ENCODE assay signal across 14 mouse cellular contexts in genomic region chr8:72750266-72750665, GRCm38 (mm10). TPM values are rescaled to one million over a fixed set of nuclear protein-coding genes. Genes with fewer than 3 reads are reported as not detected.
A peak's percentile ranks its signal among the peaks of the same experiment; 100 is the strongest.
DNase-seq lines count a peak whose midpoint lies in the region; ATAC-seq and TF ChIP-seq lines count a peak whose summit lies in the region.
"Had no signal": no experiment of that assay in that cellular context is flagged by ENCODE, and none has a peak within 500 bp of the region (broad histone marks: within the 10 kb centered on the region; RNA-seq: fewer than 3 reads in every experiment).

No protein-coding gene starts in this region.

- no peaks in the 10 kb centered on the region for H3K4me1 ChIP-seq in embryonic facial prominence, embryonic 15.5 days
- no peaks in the 10 kb centered on the region for H3K4me1 ChIP-seq in embryonic facial prominence, embryonic 10.5 days
- no peaks in the 10 kb centered on the region for H3K4me1 ChIP-seq in liver, postnatal 0 days (ENCODE audit: insufficient read depth)
- H3K4me1 ChIP-seq in liver, embryonic 12.5 days = no peaks in the 10 kb centered on the region
- H3K4me1 ChIP-seq in ES-Bruce4 (ENCODE audit: control insufficient read depth, insufficient read depth, low read length) = no peaks in the 10 kb centered on the region
- H3K4me1 ChIP-seq: midbrain, embryonic 15.5 days had no signal

- TF ChIP-seq POLR2A in ES-Bruce4 (IDR thresholded peaks at IDR 0.05; ENCODE audit: insufficient read depth, low read length) = no peak

- TF ChIP-seq CTCF in liver, postnatal 0 days (IDR thresholded peaks at IDR 0.05; ENCODE audit: low read depth) = no peak
- no peak for TF ChIP-seq CTCF in ES-Bruce4 (IDR thresholded peaks at IDR 0.05; ENCODE audit: low read depth, low read length)

- DNase-seq in embryonic facial prominence, embryonic 10.5 days (ENCODE audit: low spot score) = no peak
- DNase-seq in liver, postnatal 0 days = peak; percentile 8
- peak; percentile 1 for DNase-seq in thymus, postnatal 14 days
- DNase-seq in thymus, postnatal 0 days (ENCODE audit: low spot score) = no peak
- DNase-seq: cerebellum, postnatal 36 days; gastrocnemius, adult 2 months; heart, adult 18-20 months; kidney, adult 2 months; lung, postnatal 14 days had no signal

- 0 out of 2 replicates have a peak, but pooled peaks have one; percentile 12 for ATAC-seq in embryonic facial prominence, embryonic 15.5 days (ENCODE audit: insufficient number of reproducible peaks, low FRiP score, low TSS enrichment, low read depth)
- no peak for ATAC-seq in liver, postnatal 0 days
- ATAC-seq in liver, embryonic 12.5 days = no peak
- ATAC-seq: midbrain, embryonic 15.5 days had no signal

- H3K27ac ChIP-seq in embryonic facial prominence, embryonic 15.5 days (replicated peaks) = no peak overlapping the region
- H3K27ac ChIP-seq in embryonic facial prominence, embryonic 10.5 days (replicated peaks) = no peak overlapping the region
- H3K27ac ChIP-seq in liver, postnatal 0 days (ENCODE audit: low read depth) = no peak overlapping the region
- no peak overlapping the region for H3K27ac ChIP-seq in liver, embryonic 12.5 days
- H3K27ac ChIP-seq in ES-Bruce4 (ENCODE audit: insufficient read depth, low read length) = no peak overlapping the region
- H3K27ac ChIP-seq: gastrocnemius, adult 2 months; midbrain, embryonic 15.5 days had no signal

- peaks cover 94% of the 10 kb centered on the region for H3K36me3 ChIP-seq in embryonic facial prominence, embryonic 15.5 days
- peaks cover 98% of the 10 kb centered on the region for H3K36me3 ChIP-seq in embryonic facial prominence, embryonic 10.5 days (replicated peaks)
- peaks cover 80% of the 10 kb centered on the region for H3K36me3 ChIP-seq in liver, postnatal 0 days (replicated peaks; ENCODE audit: insufficient read depth, low read length)
- peaks cover 92% of the 10 kb centered on the region for H3K36me3 ChIP-seq in liver, embryonic 12.5 days
- peaks cover 12% of the 10 kb centered on the region for H3K36me3 ChIP-seq in ES-Bruce4 (ENCODE audit: control insufficient read depth, insufficient read depth, low read length, poor library complexity, severe bottlenecking)

- no peak overlapping the region for H3K4me2 ChIP-seq in embryonic facial prominence, embryonic 15.5 days (replicated peaks)
- H3K4me2 ChIP-seq in liver, postnatal 0 days (ENCODE audit: low read depth, low read length) = no peak overlapping the region
- H3K4me2 ChIP-seq in liver, embryonic 12.5 days = no peak overlapping the region
- H3K4me2 ChIP-seq: midbrain, embryonic 15.5 days had no signal

- no peak for TF ChIP-seq EP300 in liver, postnatal 0 days (IDR thresholded peaks at IDR 0.05; ENCODE audit: low read depth)
- no peak for TF ChIP-seq EP300 in ES-Bruce4 (IDR thresholded peaks at IDR 0.05; ENCODE audit: insufficient read depth, low read depth, low read length)

- no peak overlapping the region for H3K9ac ChIP-seq in embryonic facial prominence, embryonic 15.5 days
- H3K9ac ChIP-seq in liver, postnatal 0 days (replicated peaks) = no peak overlapping the region
- no peak overlapping the region for H3K9ac ChIP-seq in liver, embryonic 12.5 days
- H3K9ac ChIP-seq in ES-Bruce4 (ENCODE audit: low read depth, poor library complexity, severe bottlenecking) = 0 out of 2 replicates have a peak overlapping the region, but pooled peaks have one; percentile 8
- H3K9ac ChIP-seq: midbrain, embryonic 15.5 days had no signal

- no peak overlapping the region for H3K4me3 ChIP-seq in embryonic facial prominence, embryonic 15.5 days (replicated peaks)
- no peak overlapping the region for H3K4me3 ChIP-seq in embryonic facial prominence, embryonic 10.5 days
- H3K4me3 ChIP-seq in liver, postnatal 0 days (ENCODE audit: low read depth, low read length) = no peak overlapping the region
- no peak overlapping the region for H3K4me3 ChIP-seq in liver, embryonic 12.5 days
- peak overlapping the region; percentile 46 for H3K4me3 ChIP-seq in ES-Bruce4 (ENCODE audit: low read depth, low read length)
- H3K4me3 ChIP-seq: gastrocnemius, adult 2 months; midbrain, embryonic 15.5 days; myocyte had no signal

- no peaks in the 10 kb centered on the region for H3K9me3 ChIP-seq in embryonic facial prominence, embryonic 15.5 days (replicated peaks)
- H3K9me3 ChIP-seq in embryonic facial prominence, embryonic 10.5 days = no peaks in the 10 kb centered on the region
- H3K9me3 ChIP-seq in liver, postnatal 0 days (ENCODE audit: low read length) = no peaks in the 10 kb centered on the region
- H3K9me3 ChIP-seq in liver, embryonic 12.5 days (replicated peaks) = no peaks in the 10 kb centered on the region
- no peaks in the 10 kb centered on the region for H3K9me3 ChIP-seq in ES-Bruce4 (replicated peaks; ENCODE audit: control insufficient read depth, insufficient read depth, low read length, poor library complexity, severe bottlenecking)
- H3K9me3 ChIP-seq: midbrain, embryonic 15.5 days had no signal

- no peaks in the 10 kb centered on the region for H3K27me3 ChIP-seq in embryonic facial prominence, embryonic 15.5 days
- no peaks in the 10 kb centered on the region for H3K27me3 ChIP-seq in embryonic facial prominence, embryonic 10.5 days (replicated peaks; ENCODE audit: low read depth, poor library complexity, severe bottlenecking)
- H3K27me3 ChIP-seq in liver, postnatal 0 days (ENCODE audit: insufficient read depth, low read length) = no peaks in the 10 kb centered on the region
- no peaks in the 10 kb centered on the region for H3K27me3 ChIP-seq in liver, embryonic 12.5 days (replicated peaks)
- no peaks in the 10 kb centered on the region for H3K27me3 ChIP-seq in ES-Bruce4 (ENCODE audit: control insufficient read depth, insufficient read depth, low read length, poor library complexity, severe bottlenecking)
- H3K27me3 ChIP-seq: midbrain, embryonic 15.5 days had no signal

- 94% methylated on average over 6 of the region's 6 CpGs for WGBS in embryonic facial prominence, embryonic 15.5 days
- WGBS in embryonic facial prominence, embryonic 10.5 days = 97% methylated on average over 6 of the region's 6 CpGs
- 87% methylated on average over 6 of the region's 6 CpGs for WGBS in liver, postnatal 0 days (ENCODE audit: insufficient replicate concordance)
- 83% methylated on average over 6 of the region's 6 CpGs for WGBS in liver, embryonic 12.5 days (ENCODE audit: insufficient replicate concordance)

RNA-seq across cellular contexts. Expression of gene F2rl3, which starts 11.4 kb away (rescaled TPM):
- polyA plus RNA-seq in embryonic facial prominence, embryonic 15.5 days (2015; fragmentation: Nextera tagmentation; extraction: Ambion mirVana) = 1.3 and 1.6 TPM in 2 replicates
- polyA plus RNA-seq in embryonic facial prominence, embryonic 10.5 days (2016; fragmentation: Nextera tagmentation; extraction: Ambion mirVana) = 2.0 and 2.1 TPM in 2 replicates
- polyA plus RNA-seq in liver, postnatal 0 days (2015; fragmentation: Nextera tagmentation; extraction: Ambion mirVana) = 2.6 and 3.3 TPM in 2 replicates
- polyA plus RNA-seq in liver, embryonic 12.5 days (2016; fragmentation: Nextera tagmentation; extraction: Ambion mirVana) = 6.6 TPM in 2 replicates
- polyA plus RNA-seq in thymus, postnatal 0 days (2015; fragmentation: Nextera tagmentation; extraction: Ambion mirVana) = 4.6 and 6.5 TPM in 2 replicates
- not detected in 2 replicates for polyA plus RNA-seq in ES-Bruce4 (2011; ENCODE audit: insufficient read depth, insufficient read length, low read depth, missing spikeins)

RNA-seq across cellular contexts. Expression of gene Sin3b, which starts 27.2 kb away (rescaled TPM):
- 172 and 176 TPM in 2 replicates for polyA plus RNA-seq in embryonic facial prominence, embryonic 15.5 days (2015; fragmentation: Nextera tagmentation; extraction: Ambion mirVana)
- polyA plus RNA-seq in embryonic facial prominence, embryonic 10.5 days (2016; fragmentation: Nextera tagmentation; extraction: Ambion mirVana) = 142 and 149 TPM in 2 replicates
- polyA plus RNA-seq in liver, postnatal 0 days (2015; fragmentation: Nextera tagmentation; extraction: Ambion mirVana) = 81.1 and 87.7 TPM in 2 replicates
- polyA plus RNA-seq in liver, embryonic 12.5 days (2016; fragmentation: Nextera tagmentation; extraction: Ambion mirVana) = 73.0 and 80.0 TPM in 2 replicates
- polyA plus RNA-seq in thymus, postnatal 0 days (2015; fragmentation: Nextera tagmentation; extraction: Ambion mirVana) = 463 and 506 TPM in 2 replicates
- polyA plus RNA-seq in ES-Bruce4 (2011; ENCODE audit: insufficient read depth, insufficient read length, low read depth, missing spikeins) = 196 and 208 TPM in 2 replicates

Comparison
In these comparisons a context has a peak if more than half of its experiments do, and no peak if none do; other contexts are left out.
1. DNase-seq: peak in liver, postnatal 0 days (single experiment) and thymus, postnatal 14 days (single experiment); none in embryonic facial prominence, embryonic 10.5 days (single experiment) and thymus, postnatal 0 days (single experiment).